Mouse (Mus musculus): ENCODE data around the gene Batf.
"Not testable (repeated sequence)": the region's sequence is repeated elsewhere in the genome, so short reads cannot be mapped to it uniquely, and the experiment has no call there.

Gene Batf

DNA sequence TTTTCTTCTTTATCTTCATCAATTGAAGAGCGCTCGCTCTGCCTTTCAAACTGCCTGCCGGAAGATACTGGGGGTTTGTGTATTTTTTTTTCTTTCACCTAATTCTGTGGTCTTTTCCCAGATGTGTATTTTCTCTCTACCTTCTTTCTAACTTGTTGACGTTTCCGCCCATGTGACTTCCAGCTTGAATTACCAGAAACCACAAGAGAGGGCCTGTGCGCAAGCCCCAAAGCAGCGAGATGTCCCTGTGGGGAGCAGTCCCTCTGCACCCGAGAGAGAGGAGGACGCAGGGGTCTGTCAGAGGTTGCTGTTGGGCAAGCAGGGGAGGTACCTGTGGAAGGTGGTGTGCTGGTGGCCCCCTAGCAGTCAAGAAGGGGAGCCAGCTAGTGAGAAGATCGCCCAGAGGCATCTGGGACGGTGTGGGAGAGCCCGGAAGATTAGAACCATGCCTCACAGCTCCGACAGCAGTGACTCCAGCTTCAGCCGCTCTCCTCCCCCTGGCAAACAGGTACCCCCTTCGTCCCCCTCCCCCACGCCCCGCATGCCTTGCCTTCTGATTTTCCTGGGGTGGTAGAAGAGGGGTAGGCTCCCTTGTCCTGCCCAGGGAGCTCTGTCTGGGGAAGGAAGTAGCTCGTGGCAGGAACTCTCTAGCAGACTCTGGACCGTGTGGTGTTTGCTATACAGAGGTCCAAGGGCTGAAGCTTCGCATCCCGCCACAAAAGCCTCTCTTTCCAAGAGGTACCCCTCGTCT lies at the start of gene Batf:
Gene Batf, plus strand, starts transcription at position 204 of the 751 bp plus-strand sequence.
- no peak for DNase-seq (ENCODE audit: inconsistent ontology term)

DNA sequence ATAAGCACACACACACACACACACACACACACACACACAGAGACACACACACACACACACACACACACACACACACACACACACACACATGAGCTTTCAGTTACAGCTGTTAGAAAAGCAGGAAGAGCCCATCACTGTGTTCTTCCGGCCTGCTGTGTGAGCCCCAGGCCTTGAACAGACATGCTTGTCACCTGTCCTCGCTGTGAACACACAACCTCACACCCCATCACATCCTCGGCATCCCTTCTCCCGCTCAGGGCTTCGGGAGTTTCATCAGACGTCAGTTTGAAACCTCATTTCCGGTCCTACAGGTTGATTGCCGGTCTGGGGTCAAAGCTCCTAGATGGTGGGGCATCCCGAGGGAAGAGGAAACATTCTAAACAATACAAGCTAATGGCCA lies 48.5 kb upstream of the Batf start:
- DNase-seq (ENCODE audit: inconsistent ontology term), result no peak

DNA sequence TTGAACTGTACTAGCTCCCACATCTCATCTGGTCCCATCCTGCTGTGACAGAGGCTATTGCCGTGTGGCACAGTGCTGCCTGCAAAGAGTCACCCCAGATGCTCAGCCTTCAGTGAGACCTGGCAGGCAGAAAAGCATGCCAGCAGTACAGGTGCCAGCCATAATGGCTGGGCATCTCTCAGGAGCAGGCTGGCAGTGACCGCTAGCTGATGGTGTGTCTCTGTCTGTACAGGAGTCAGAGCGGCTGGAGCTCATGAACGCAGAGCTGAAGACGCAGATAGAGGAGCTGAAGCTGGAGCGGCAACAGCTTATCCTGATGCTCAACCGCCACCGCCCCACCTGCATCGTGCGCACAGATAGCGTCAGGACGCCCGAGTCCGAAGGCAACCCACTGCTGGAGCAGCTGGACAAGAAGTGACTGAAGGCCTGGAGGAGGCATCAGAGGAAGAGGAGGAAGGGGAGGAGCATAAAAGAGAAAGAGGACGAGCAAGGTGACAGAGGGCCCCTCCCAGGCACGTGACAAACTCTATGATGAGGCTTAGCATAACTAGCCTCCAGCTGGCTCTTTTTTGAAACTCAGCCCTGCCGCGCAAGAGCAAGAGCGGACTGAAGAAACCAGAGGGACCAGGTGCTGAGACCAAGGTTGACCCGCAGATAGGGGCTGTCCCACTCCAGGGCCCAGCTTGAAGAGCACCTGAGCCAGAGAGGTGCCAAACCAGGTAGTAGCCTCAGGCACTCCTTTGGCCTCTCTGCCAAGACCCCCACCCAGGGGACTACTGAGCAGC lies 47.7 kb upstream of the Batf start:
- no peak for DNase-seq (ENCODE audit: inconsistent ontology term)

GRCm38 (mm10) chr12:85639326-85640008 lies 47.0 kb upstream of the Batf start:
- DNase-seq (ENCODE audit: inconsistent ontology term), result peak; percentile 76

- DNase-seq (ENCODE audit: inconsistent ontology term), result no peak
These were observed 45.5 kb upstream of the Batf start for GRCm38 (mm10) chr12:85640852-85641563.

- DNase-seq (ENCODE audit: inconsistent ontology term), result no peak
These were observed 44.9 kb upstream of the Batf start for GRCm38 (mm10) chr12:85641564-85641931.

GRCm38 (mm10) chr12:85643735-85644134 lies 42.7 kb upstream of the Batf start:
- DNase-seq (ENCODE audit: inconsistent ontology term), result no peak

- DNase-seq (ENCODE audit: inconsistent ontology term), result no peak
These were observed 40.8 kb upstream of the Batf start for GRCm38 (mm10) chr12:85645664-85646063.

DNA sequence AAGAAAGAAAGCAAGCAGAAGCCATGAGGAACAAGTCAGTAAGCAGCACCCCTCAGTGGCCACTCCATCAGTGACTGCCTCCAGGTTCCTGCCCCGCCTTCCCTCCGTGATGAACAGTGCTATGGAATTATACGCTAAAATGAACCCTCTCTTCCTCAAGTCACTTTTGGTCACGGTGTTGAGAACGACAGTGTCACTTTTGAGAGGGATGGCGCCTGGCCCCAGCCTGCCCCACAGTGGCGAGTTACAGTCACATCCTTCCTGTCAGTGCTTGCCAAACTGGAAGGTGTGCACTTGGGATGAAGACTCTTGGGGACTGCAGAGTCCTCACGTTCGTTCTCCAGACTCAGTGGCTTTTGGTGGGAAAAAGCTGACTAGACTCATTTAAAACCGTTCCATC lies 39.1 kb upstream of the Batf start:
- DNase-seq (ENCODE audit: inconsistent ontology term), result peak; percentile 26

DNA sequence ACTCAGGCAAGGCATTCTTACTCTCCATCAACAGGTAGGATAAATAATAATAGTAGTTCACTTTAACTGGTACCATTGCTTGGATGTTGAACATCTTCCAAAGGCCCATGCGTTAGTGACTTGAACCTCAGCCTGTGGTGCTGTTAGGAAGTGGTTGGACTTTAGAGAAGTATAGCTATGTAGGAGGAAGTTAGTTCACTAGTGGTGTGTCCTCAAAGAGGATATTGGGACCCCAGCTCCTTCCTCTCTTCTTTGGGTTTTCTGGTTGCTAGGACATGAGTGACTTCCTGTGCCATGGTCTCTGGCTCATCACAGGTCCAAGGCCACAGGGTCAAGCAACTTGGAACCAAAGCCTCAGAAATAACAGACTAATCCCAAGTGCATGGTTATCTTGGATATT lies 38.5 kb upstream of the Batf start:
- no peak for DNase-seq (ENCODE audit: inconsistent ontology term)

GRCm38 (mm10) chr12:85659319-85659718 lies 27.1 kb upstream of the Batf start:
- no peak for DNase-seq (ENCODE audit: inconsistent ontology term)

GRCm38 (mm10) chr12:85660855-85661254 lies 25.6 kb upstream of the Batf start:
- DNase-seq (ENCODE audit: inconsistent ontology term), result no peak

- DNase-seq (ENCODE audit: inconsistent ontology term), result not testable (repeated sequence)
These were observed 24.2 kb upstream of the Batf start for GRCm38 (mm10) chr12:85662232-85662631.

DNA sequence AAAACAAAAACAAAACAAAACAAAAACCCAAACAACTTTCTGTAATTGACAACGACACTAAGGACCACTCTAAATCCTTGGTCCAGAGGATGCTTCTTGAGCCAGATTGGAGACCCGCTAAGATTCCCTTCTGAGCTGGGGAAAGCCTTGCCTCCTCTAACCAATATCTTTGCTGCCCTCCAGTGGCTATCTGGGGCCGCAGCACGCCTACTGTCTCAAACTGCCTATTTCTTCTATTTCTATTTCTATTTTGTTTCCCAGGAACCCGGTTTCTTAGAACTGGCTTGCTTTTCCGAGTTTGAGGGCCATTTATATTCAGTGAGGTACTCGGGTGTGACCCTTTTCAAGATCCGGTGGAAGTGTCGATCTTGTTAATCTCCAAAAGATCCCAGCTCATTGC lies 23.6 kb upstream of the Batf start:
- DNase-seq (ENCODE audit: inconsistent ontology term), result peak; percentile 48

DNA sequence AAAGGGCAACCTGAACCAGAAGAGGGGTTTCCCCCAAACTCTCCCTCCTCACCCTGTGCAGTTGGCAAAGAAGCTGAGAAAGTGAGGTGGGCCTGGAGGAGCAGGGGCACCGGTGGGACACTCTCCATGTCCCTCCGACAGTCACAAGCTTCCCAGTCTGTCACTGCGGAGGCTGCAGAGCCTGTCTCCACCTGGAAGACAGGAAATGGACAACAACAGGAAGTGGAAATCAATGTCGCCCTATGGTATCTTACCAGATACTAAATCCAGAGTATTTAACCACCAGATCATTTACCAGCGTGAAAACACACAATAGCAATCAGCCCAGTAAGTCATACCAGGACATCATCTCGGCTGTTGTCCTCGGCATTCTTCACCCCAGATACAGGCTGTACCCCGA lies 20.4 kb upstream of the Batf start:
- DNase-seq (ENCODE audit: inconsistent ontology term), result no peak

GRCm38 (mm10) chr12:85667071-85667470 lies 19.4 kb upstream of the Batf start:
- DNase-seq (ENCODE audit: inconsistent ontology term), result no peak

DNA sequence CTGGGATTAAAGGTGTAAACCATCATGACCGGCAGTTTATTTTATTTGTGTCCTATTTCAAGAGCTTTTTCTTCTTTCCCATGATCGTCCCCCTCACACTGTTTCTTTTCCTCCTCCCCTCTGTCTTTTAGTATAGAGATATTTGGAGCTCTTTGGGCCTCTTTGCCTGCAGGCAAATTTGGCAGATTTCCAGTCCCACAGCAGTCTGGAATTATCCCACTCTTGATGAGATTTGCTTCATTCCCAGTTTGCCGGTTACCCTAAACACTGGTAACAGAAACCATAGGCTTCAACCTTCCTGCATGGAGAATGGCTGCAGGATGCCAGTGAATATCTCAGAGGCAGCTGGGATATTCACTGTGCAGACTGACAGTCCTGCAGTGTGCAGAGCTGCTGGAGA lies 17.8 kb upstream of the Batf start:
- no peak for DNase-seq (ENCODE audit: inconsistent ontology term)

DNA sequence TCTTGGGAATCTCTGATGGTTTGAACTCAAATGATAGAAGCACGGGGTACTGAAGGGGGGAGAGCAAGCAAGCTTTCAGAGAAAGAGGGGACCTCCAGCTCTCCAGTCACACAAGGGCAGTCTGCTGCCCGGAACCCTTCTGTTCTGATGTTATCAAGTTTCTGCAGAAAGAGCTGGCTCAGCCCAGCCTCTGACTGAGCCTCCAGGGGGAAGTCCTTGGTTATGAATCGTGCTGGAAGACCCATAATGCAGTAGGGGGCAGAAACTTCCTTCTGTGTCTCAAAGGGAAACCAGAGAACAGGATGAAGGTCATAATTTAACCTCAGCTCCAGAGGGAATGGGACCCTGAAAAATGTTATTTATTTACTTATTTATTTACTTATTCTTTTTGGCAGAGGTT lies 16.4 kb upstream of the Batf start:
- DNase-seq (ENCODE audit: inconsistent ontology term), result no peak

DNA sequence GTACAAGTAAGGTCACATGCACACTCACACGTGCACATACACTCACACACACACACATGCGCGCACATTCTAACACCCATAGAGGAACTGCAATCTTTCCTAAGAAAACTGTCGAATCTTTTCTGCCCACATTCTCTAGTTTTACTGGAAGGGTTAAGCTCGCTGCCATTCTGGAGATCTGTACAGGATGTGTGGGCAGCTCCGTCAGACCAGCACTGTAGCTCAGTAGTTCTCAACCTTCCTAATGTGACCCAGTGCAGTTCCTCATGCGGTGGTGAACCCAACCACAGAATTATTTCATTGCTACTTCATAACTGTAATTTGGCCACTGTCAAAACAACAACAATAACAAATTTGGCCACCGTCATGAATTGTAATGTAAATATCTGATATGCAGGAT lies 12.6 kb upstream of the Batf start:
- DNase-seq (ENCODE audit: inconsistent ontology term), result no peak

GRCm38 (mm10) chr12:85679117-85679516 lies 7.4 kb upstream of the Batf start:
- DNase-seq (ENCODE audit: inconsistent ontology term), result no peak

DNA sequence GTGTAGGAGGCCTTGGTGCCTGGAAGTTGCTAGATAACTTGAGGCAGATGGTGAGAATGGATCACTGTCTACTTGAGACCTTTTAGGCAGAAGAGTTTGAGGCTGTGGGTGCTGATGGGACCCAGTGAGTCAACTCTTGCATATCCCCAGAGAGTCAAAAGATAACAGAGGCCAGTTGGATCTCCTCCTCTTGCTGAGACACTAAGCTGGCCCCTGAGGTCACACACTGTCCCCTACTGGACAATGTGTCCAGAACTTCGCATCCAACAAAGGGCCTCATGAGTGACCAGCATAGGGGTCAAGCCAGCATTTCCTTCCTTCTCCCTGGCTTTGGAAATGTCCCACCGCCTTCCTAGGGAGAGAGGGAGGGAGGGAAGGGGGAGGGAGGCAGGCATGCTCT lies 6.7 kb upstream of the Batf start:
- DNase-seq (ENCODE audit: inconsistent ontology term), result no peak

- DNase-seq (ENCODE audit: inconsistent ontology term), result no peak
These were observed 4.1 kb upstream of the Batf start for GRCm38 (mm10) chr12:85682328-85682727.
